Mouse (Mus musculus) brain, adult 2 months (tissue): ENCODE data around the gene Serpina1f.
"Not testable (repeated sequence)": the region's sequence is repeated elsewhere in the genome, so short reads cannot be mapped to it uniquely, and the experiment has no call there.

Experiments
- DNase-seq: peaks from one replicate; pipeline ENCODE4 v3.0.0; 2011; ENCODE audit warnings: low read depth, low spot score

The Serpina1f gene

DNA sequence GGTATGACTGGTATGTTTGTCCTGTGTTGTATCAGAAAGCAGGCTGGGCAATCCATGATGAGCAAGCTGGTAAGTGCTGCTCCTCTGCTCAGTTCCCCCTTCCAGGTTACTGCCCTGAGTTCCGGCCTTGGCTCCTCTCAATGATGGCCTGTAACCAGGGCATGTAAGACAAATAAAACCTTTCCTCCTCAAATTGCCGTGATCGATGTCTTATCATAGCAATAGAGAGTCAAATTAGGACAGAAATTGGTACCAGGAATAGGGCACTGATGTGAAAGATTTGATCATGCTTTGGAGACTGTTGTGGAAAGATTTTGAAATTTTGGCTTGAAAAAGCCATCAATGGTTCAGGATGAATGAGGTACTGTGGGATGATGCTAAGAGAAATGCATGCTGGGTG is 30.0 kb downstream of the Serpina1f start:
- DNase-seq = no peak

- not testable (repeated sequence) for DNase-seq
These were observed 33.3 kb downstream of the Serpina1f start for GRCm38 (mm10) chr12:103662053-103662452.

GRCm38 (mm10) chr12:103660076-103660475 is 35.3 kb downstream of the Serpina1f start:
- no peak for DNase-seq

- DNase-seq = no peak
These were observed 36.2 kb downstream of the Serpina1f start for GRCm38 (mm10) chr12:103659171-103659570.

DNA sequence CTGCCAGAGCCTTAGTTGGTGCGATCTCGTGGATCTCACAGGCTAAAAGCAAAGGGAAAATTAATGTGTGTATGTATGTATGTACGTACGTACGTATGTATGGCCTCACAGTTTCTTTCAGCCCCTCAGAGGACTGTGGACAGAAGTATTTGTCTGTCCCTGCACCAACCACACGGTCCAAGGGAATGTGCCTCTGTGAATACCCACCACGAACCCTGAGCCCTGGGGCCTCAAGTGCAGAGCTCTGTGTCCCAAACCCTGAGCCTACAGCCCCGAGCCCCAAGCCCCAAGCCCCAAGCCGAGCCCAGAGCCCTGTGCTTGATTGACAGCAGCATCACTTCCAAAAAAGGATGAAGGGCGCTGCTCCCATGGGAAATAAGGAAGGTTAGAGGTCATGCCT is 37.3 kb downstream of the Serpina1f start:
- no peak for DNase-seq

DNA sequence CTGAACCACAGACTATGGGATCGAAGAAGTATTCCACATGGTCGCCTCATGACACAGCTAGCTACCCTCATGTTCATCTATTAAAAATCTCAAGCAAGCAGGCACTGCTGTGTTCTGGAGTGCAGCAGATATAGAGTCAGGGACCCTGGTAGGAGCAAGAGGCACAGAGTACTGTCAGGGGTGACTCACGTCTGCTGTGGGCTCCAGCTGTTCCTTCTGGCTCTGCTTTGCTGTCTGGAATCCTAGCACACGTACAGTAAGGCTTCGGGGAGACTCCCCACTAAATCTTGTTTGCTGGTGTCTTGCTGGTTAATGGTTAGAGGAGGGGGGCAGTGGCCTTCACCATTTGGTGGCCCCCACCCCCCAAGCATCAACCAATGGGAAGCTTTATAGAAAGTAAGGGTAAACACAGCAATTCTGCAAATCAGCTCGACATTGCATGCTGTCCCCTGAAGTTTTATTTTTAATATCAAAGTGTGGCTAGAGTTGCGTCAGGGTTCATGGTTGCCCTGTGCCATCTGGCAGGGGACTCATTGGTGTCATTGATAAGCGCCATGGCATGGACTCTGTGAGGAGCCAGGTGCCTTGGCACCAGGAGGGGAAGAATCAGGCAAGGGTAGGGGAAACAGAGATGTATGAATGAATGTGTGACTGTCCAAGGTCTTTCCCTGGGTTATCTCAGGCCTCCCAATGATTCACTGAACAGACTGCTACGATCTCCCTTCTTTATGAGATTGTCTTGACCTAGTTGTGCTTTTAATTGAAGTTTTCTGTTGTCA is 38.3 kb downstream of the Serpina1f start, which contains the start of gene Serpina6:
Gene Serpina6, minus strand, starts transcription at position 365 of the 779 bp plus-strand sequence.
- DNase-seq = no peak

DNA sequence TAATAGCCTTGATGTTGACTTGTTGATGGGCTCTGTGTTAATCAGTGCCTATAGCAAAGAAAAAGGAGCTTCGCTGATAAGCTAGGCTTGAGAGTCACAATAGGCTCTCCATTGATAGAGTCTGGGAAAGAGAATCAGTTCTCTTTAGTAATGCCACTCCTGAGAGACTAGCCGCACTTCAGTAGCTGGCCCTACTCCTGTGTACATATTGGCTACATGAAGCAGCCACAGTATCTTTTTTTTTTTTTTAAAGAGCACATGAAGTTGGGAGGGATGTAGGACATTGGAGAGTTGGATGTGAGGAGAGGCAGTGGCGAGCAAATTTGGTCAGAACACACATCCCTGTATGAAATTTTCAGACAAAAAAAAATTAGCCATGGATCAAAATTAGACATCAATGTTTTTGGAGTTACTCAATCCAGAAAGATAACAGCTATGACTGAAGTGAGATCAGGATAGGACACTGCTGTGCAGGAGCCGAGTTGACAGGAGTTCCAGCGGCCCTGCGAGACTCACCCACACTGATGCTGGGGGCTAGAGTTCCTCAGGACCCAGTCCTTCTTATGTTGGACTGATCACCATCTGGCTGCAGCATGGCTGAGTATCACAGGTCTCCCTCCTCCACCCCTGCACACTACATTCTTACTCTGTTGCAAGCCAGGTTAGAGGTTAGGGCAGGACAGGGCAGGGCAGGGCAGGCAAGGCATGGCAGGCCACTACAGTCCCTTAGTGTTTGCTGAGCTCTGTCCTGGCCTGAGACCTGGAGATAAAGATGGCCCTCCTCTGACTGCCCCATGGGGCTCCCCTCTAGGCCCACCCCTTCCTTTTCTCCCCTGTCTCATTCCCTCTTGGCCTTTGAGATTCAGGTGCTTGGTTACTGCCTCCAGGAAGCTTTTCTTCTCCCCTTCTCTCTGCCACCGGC is 39.9 kb downstream of the Serpina1f start:
- DNase-seq = no peak

- no peak for DNase-seq
These were observed 41.5 kb downstream of the Serpina1f start for GRCm38 (mm10) chr12:103653836-103654235.

GRCm38 (mm10) chr12:103646314-103646713 is 49.0 kb downstream of the Serpina1f start:
- no peak for DNase-seq

DNA sequence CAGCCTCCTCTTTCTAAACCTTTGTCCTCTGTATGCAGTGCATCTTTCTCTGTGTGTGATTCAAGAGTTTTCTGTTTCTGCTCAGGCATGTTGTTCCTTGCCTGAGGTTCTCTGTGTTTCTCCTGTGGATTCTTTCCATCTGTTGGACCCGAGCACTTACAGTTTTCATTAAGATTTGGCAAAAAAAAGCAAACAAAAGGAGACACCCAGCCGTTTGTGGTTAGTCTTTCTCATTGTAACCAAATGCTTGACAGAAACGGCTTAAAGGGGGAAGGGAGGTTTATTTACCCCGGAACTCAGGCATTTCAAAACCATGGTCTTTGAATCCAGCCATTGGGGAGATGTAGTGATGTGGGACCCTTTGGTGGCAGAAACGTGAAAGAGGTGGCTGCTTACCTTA is 50.7 kb downstream of the Serpina1f start:
- no peak for DNase-seq

DNA sequence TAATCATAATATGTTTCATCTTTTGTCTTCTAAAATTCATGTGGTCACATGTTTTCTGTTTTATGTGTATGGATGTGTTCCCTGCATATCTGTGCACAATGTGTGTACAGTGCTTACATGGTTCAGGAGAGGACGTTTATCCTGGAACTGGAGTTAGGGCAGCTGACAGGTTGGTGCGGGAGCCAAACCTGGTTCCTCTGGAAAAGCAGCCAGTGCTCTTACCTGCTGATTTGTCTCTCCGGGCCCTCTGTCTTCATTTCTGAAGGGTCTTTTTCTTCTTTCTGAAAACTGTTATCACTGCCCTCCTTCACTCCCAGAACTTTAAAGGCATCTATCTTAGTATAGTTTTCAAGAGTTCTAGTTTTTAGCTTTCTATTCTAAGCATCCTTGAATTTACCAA is 51.5 kb downstream of the Serpina1f start:
- DNase-seq = no peak

- peak; percentile 63 for DNase-seq
These were observed 52.0 kb downstream of the Serpina1f start for GRCm38 (mm10) chr12:103643336-103643735.
